Mouse (Mus musculus): ENCODE results near the gene Pde4c. TPM values are rescaled to one million over a fixed set of nuclear protein-coding genes. Genes with fewer than 3 reads are reported as not detected.

Gene Pde4c
- polyA plus RNA-seq, 1 experiment from 2014 or later, result 0.42 TPM

DNA sequence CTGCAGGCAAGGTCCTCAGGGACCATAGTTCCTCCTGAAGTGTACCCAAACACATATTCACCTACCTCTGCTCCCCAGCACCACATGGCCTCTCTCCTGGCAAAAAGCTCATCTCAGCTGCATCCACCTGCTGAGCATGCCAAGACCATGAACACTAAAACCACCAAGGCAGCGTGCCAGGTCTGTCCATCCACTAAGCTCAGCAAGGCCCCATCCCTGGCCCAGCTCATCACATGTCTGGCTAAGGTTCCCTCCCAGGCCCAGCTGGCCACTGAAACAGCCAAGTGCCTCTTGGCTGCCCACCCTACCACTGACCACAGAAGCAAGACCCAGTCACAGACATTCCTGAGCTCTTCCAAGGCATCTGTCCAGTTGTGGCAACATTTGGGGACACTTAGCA is 13.2 kb upstream of the Pde4c start:
- no peaks in the 10 kb centered on the region for H3K4me1 ChIP-seq (replicated peaks; ENCODE audit: control insufficient read depth, insufficient read depth, low read length)
- no peak overlapping the region for H3K4me2 ChIP-seq (ENCODE audit: low read length)
- DNase-seq (ENCODE audit: low spot score), result no peak
- no peaks in the 10 kb centered on the region for H3K27me3 ChIP-seq (replicated peaks; ENCODE audit: control insufficient read depth, insufficient read depth, low read length)
- no peaks in the 10 kb centered on the region for H3K9me3 ChIP-seq (ENCODE audit: control insufficient read depth, low read length)
- no peak overlapping the region for H3K9ac ChIP-seq (ENCODE audit: low read length)
- H3K27ac ChIP-seq (ENCODE audit: low read depth), result no peak overlapping the region
- no peaks in the 10 kb centered on the region for H3K36me3 ChIP-seq (ENCODE audit: control insufficient read depth, insufficient read depth, low read length)
- WGBS, result 100% methylated on average over 1 of the region's 1 CpGs
- ATAC-seq (replicated peaks; ENCODE audit: low FRiP score, low TSS enrichment, low read depth), result no peak
- no peak overlapping the region for H3K4me3 ChIP-seq (ENCODE audit: low read depth, low read length)

GRCm38 (mm10) chr8:70711041-70711440 is 12.5 kb upstream of the Pde4c start:
- no peak overlapping the region for H3K4me3 ChIP-seq (ENCODE audit: low read depth, low read length)
- H3K4me2 ChIP-seq (ENCODE audit: low read length), result no peak overlapping the region
- no peak overlapping the region for H3K27ac ChIP-seq (ENCODE audit: low read depth)
- no peak for DNase-seq (ENCODE audit: low spot score)
- no peaks in the 10 kb centered on the region for H3K9me3 ChIP-seq (ENCODE audit: control insufficient read depth, low read length)
- H3K4me1 ChIP-seq (replicated peaks; ENCODE audit: control insufficient read depth, insufficient read depth, low read length), result no peaks in the 10 kb centered on the region
- ATAC-seq (replicated peaks; ENCODE audit: low FRiP score, low TSS enrichment, low read depth), result no peak
- no peaks in the 10 kb centered on the region for H3K27me3 ChIP-seq (replicated peaks; ENCODE audit: control insufficient read depth, insufficient read depth, low read length)
- no peaks in the 10 kb centered on the region for H3K36me3 ChIP-seq (ENCODE audit: control insufficient read depth, insufficient read depth, low read length)
- 85% methylated on average over 11 of the region's 11 CpGs for WGBS
- H3K9ac ChIP-seq (ENCODE audit: low read length), result no peak overlapping the region

DNA sequence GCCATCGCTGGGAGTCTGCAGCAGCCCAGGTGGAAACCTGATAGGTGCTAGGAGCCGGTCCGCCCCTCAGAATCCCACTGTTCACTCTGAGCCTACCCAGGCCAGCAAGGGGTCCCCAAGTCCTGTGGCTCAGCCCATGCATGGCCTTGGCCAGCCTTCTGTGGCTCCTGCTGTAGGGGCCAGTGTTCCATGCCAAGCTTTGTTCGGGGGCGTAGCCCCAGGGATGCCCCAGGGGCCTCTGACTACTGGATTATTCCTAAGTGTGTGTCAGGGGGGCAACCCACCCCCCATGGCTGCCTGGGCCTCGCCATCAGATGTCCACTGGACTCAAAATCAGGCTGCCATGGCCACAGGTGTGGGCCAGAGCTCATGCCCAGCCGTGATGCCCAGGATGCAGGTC is 9.5 kb upstream of the Pde4c start:
- Histone ChIP-seq H3K9ac (ENCODE audit: low read length) (no peak overlapping the region), H3K27me3 (replicated peaks; ENCODE audit: control insufficient read depth, insufficient read depth, low read length) (no peaks in the 10 kb centered on the region), H3K27ac (ENCODE audit: low read depth) (no peak overlapping the region), H3K4me1 (replicated peaks; ENCODE audit: control insufficient read depth, insufficient read depth, low read length) (no peaks in the 10 kb centered on the region), H3K36me3 (ENCODE audit: control insufficient read depth, insufficient read depth, low read length) (no peaks in the 10 kb centered on the region), H3K4me3 (ENCODE audit: low read depth, low read length) (no peak overlapping the region), H3K9me3 (ENCODE audit: control insufficient read depth, low read length) (no peaks in the 10 kb centered on the region), H3K4me2 (ENCODE audit: low read length) (no peak overlapping the region)
- 79% methylated on average over 7 of the region's 7 CpGs for WGBS
- no peak for DNase-seq (ENCODE audit: low spot score)
- no peak for ATAC-seq (replicated peaks; ENCODE audit: low FRiP score, low TSS enrichment, low read depth)

- Histone ChIP-seq H3K9ac (ENCODE audit: low read length) (no peak overlapping the region), H3K36me3 (ENCODE audit: control insufficient read depth, insufficient read depth, low read length) (no peaks in the 10 kb centered on the region), H3K27ac (ENCODE audit: low read depth) (no peak overlapping the region), H3K27me3 (replicated peaks; ENCODE audit: control insufficient read depth, insufficient read depth, low read length) (no peaks in the 10 kb centered on the region), H3K4me3 (ENCODE audit: low read depth, low read length) (no peak overlapping the region), H3K9me3 (ENCODE audit: control insufficient read depth, low read length) (no peaks in the 10 kb centered on the region), H3K4me2 (ENCODE audit: low read length) (no peak overlapping the region), H3K4me1 (replicated peaks; ENCODE audit: control insufficient read depth, insufficient read depth, low read length) (no peaks in the 10 kb centered on the region)
- ATAC-seq (replicated peaks; ENCODE audit: low FRiP score, low TSS enrichment, low read depth) (no peak), DNase-seq (ENCODE audit: low spot score) (no peak)
- WGBS, result 54% methylated on average over 2 of the region's 2 CpGs
Measured at GRCm38 (mm10) chr8:70715086-70715485, 8.4 kb upstream of the Pde4c start.

- WGBS, result 83% methylated on average over 40 of the region's 40 CpGs
- no peak for ATAC-seq (replicated peaks; ENCODE audit: low FRiP score, low TSS enrichment, low read depth)
Measured at GRCm38 (mm10) chr8:70716521-70717400, 6.8 kb upstream of the Pde4c start.

GRCm38 (mm10) chr8:70718297-70718696 is 5.2 kb upstream of the Pde4c start, which contains the start of gene Gm3336:
TSS of gene Gm3336 (plus strand) at chr8:70718543.
- WGBS, result 4% methylated on average over 17 of the region's 19 CpGs
- H3K4me2 ChIP-seq (ENCODE audit: low read length), result no peak within 1 kb of the TSS
- DNase-seq (ENCODE audit: low spot score) (peak; percentile 78), ATAC-seq (replicated peaks; ENCODE audit: low FRiP score, low TSS enrichment, low read depth) (peak; percentile 32; the same call in 1 of the 2 replicates)
- H3K4me1 ChIP-seq (replicated peaks; ENCODE audit: control insufficient read depth, insufficient read depth, low read length), result no peaks in the 10 kb centered on the region
- H3K9me3 ChIP-seq (ENCODE audit: control insufficient read depth, low read length), result no peaks in the 10 kb centered on the region
- no peak within 1 kb of the TSS for H3K4me3 ChIP-seq (ENCODE audit: low read depth, low read length)
- H3K36me3 ChIP-seq (ENCODE audit: control insufficient read depth, insufficient read depth, low read length), result no peaks in the 10 kb centered on the region
- no peak within 1 kb of the TSS for H3K27ac ChIP-seq (ENCODE audit: low read depth)
- no peaks in the 10 kb centered on the region for H3K27me3 ChIP-seq (replicated peaks; ENCODE audit: control insufficient read depth, insufficient read depth, low read length)
- no peak within 1 kb of the TSS for H3K9ac ChIP-seq (ENCODE audit: low read length)

More at GRCm38 (mm10) chr8:70716521-70717400, 6.8 kb upstream of the Pde4c start:
- H3K36me3 ChIP-seq (ENCODE audit: control insufficient read depth, insufficient read depth, low read length), result no peaks in the 10 kb centered on the region
- no peak overlapping the region for H3K9ac ChIP-seq (ENCODE audit: low read length)
- no peak overlapping the region for H3K27ac ChIP-seq (ENCODE audit: low read depth)
- H3K4me1 ChIP-seq (replicated peaks; ENCODE audit: control insufficient read depth, insufficient read depth, low read length), result no peaks in the 10 kb centered on the region
- DNase-seq (ENCODE audit: low spot score), result no peak
- H3K27me3 ChIP-seq (replicated peaks; ENCODE audit: control insufficient read depth, insufficient read depth, low read length), result no peaks in the 10 kb centered on the region
- no peak overlapping the region for H3K4me3 ChIP-seq (ENCODE audit: low read depth, low read length)
- no peak overlapping the region for H3K4me2 ChIP-seq (ENCODE audit: low read length)
- H3K9me3 ChIP-seq (ENCODE audit: control insufficient read depth, low read length), result no peaks in the 10 kb centered on the region

DNA sequence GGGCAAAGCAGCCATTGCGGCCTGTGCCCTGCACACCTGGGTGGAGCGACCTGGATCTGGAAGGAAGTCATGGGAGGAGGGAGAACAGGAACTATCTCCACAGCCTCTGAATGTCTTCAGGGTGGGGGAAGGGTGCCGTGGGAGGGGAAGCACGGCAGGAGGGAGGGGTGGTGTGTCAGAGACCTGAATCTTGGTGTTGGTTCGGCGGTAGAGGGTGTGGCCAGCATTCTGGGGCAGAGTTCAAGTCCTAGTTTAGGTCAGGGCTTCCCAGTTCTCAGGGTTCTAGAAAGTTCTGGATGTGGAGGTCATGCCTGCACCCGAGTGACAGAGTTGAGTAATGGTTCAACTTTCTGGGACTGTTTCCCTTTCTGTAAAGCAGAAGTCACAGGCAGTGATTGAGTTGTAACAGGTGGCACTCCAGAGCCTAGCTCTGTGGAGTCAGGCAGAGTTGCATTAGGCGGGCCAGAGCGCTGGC is 3.7 kb upstream of the Pde4c start:
- H3K4me2 ChIP-seq (ENCODE audit: low read length), result no peak overlapping the region
- H3K27ac ChIP-seq (ENCODE audit: low read depth), result no peak overlapping the region
- DNase-seq (ENCODE audit: low spot score) (no peak), ATAC-seq (replicated peaks; ENCODE audit: low FRiP score, low TSS enrichment, low read depth) (no peak)
- H3K36me3 ChIP-seq (ENCODE audit: control insufficient read depth, insufficient read depth, low read length), result no peaks in the 10 kb centered on the region
- no peak overlapping the region for H3K9ac ChIP-seq (ENCODE audit: low read length)
- H3K27me3 ChIP-seq (replicated peaks; ENCODE audit: control insufficient read depth, insufficient read depth, low read length), result no peaks in the 10 kb centered on the region
- WGBS, result 52% methylated on average over 9 of the region's 9 CpGs
- H3K9me3 ChIP-seq (ENCODE audit: control insufficient read depth, low read length), result no peaks in the 10 kb centered on the region
- no peak overlapping the region for H3K4me3 ChIP-seq (ENCODE audit: low read depth, low read length)
- H3K4me1 ChIP-seq (replicated peaks; ENCODE audit: control insufficient read depth, insufficient read depth, low read length), result no peaks in the 10 kb centered on the region

GRCm38 (mm10) chr8:70720739-70721138 is 2.8 kb upstream of the Pde4c start:
- WGBS, result 6% methylated on average over 3 of the region's 3 CpGs

GRCm38 (mm10) chr8:70721601-70722000 is 1.9 kb upstream of the Pde4c start:
- H3K4me1 ChIP-seq (replicated peaks; ENCODE audit: control insufficient read depth, insufficient read depth, low read length), result no peaks in the 10 kb centered on the region
- ATAC-seq (replicated peaks; ENCODE audit: low FRiP score, low TSS enrichment, low read depth) (no peak), DNase-seq (ENCODE audit: low spot score) (no peak)
- H3K9ac ChIP-seq (ENCODE audit: low read length), result no peak overlapping the region
- 0 out of 2 replicates have a peak, but pooled peaks cover 4% of the 10 kb centered on the region for H3K27me3 ChIP-seq (replicated peaks; ENCODE audit: control insufficient read depth, insufficient read depth, low read length)
- no peaks in the 10 kb centered on the region for H3K9me3 ChIP-seq (ENCODE audit: control insufficient read depth, low read length)
- 83% methylated on average over 8 of the region's 8 CpGs for WGBS
- H3K36me3 ChIP-seq (ENCODE audit: control insufficient read depth, insufficient read depth, low read length), result no peaks in the 10 kb centered on the region
- H3K4me3 ChIP-seq (ENCODE audit: low read depth, low read length), result no peak overlapping the region
- H3K4me2 ChIP-seq (ENCODE audit: low read length), result no peak overlapping the region
- no peak overlapping the region for H3K27ac ChIP-seq (ENCODE audit: low read depth)

More at GRCm38 (mm10) chr8:70720739-70721138, 2.8 kb upstream of the Pde4c start:
- no peak overlapping the region for H3K4me2 ChIP-seq (ENCODE audit: low read length)
- no peaks in the 10 kb centered on the region for H3K4me1 ChIP-seq (replicated peaks; ENCODE audit: control insufficient read depth, insufficient read depth, low read length)
- H3K9ac ChIP-seq (ENCODE audit: low read length), result no peak overlapping the region
- peak; percentile 44 for ATAC-seq (replicated peaks; ENCODE audit: low FRiP score, low TSS enrichment, low read depth)
- H3K9me3 ChIP-seq (ENCODE audit: control insufficient read depth, low read length), result no peaks in the 10 kb centered on the region
- peak; percentile 95 for DNase-seq (ENCODE audit: low spot score)
- H3K36me3 ChIP-seq (ENCODE audit: control insufficient read depth, insufficient read depth, low read length), result no peaks in the 10 kb centered on the region
- H3K27me3 ChIP-seq (replicated peaks; ENCODE audit: control insufficient read depth, insufficient read depth, low read length), result no peaks in the 10 kb centered on the region
- H3K4me3 ChIP-seq (ENCODE audit: low read depth, low read length), result no peak overlapping the region
- no peak overlapping the region for H3K27ac ChIP-seq (ENCODE audit: low read depth)

All from intestine, embryonic 14.5 days (tissue).